Comparison of ENCODE assay signal across 17 mouse cellular contexts in genomic region chr4:134588951-134589350, GRCm38 (mm10). TPM values are rescaled to one million over a fixed set of nuclear protein-coding genes. Genes with fewer than 3 reads are reported as not detected.
DNase-seq lines count a peak whose midpoint lies in the region; ATAC-seq lines count a peak whose summit lies in the region.
"Had no signal": no experiment of that assay in that cellular context is flagged by ENCODE, and none has a peak within 500 bp of the region (broad histone marks: within the 10 kb centered on the region; RNA-seq: fewer than 3 reads in every experiment).

No protein-coding gene starts in this region.

- no peak overlapping the region for H3K9ac ChIP-seq in hindbrain, embryonic 13.5 days

- peak; percentile 71 for DNase-seq in adrenal gland, adult 2 months
- no peak for DNase-seq in adrenal gland, adult 8-10 months
- peak; percentile 81 for DNase-seq in MN1 (ENCODE audit: low spot score)
- DNase-seq in lung, postnatal 36 days: peak; percentile 59
- DNase-seq in right cerebral cortex, postnatal 36 days (ENCODE audit: low spot score in 2 of 2): no peak
- no peak for DNase-seq in urinary bladder, postnatal 4 days (ENCODE audit: low spot score in 2 of 2)
- DNase-seq: B cell, adult 2 months; cerebellum, adult 11 months; kidney, postnatal 25 days; layer of hippocampus, postnatal 36 days had no signal

- no peaks in the 10 kb centered on the region for H3K36me3 ChIP-seq in hindbrain, embryonic 13.5 days
- H3K36me3 ChIP-seq: G1E had no signal

- H3K9me3 ChIP-seq in hindbrain, embryonic 13.5 days: no peaks in the 10 kb centered on the region
- H3K9me3 ChIP-seq: G1E; hindbrain, embryonic 10.5 days; midbrain, embryonic 10.5 days had no signal

- no peak overlapping the region for H3K4me2 ChIP-seq in hindbrain, embryonic 13.5 days

- peak; percentile 80 for ATAC-seq in common myeloid progenitor, adult 5-6 weeks (replicated peaks; ENCODE audit: low read depth, poor library complexity, severe bottlenecking)
- ATAC-seq in hindbrain, embryonic 13.5 days (ENCODE audit: low FRiP score): no peak
- ATAC-seq: activated CD4-positive, CD25-positive, alpha-beta regulatory T cell, adult 4 months; intestine, embryonic 16.5 days had no signal

- no peak overlapping the region for H3K4me3 ChIP-seq in hindbrain, embryonic 13.5 days
- H3K4me3 ChIP-seq: hindbrain, embryonic 10.5 days; midbrain, embryonic 10.5 days had no signal

- peaks cover 34% of the 10 kb centered on the region for H3K4me1 ChIP-seq in hindbrain, embryonic 13.5 days (replicated peaks)

- no peaks in the 10 kb centered on the region for H3K27me3 ChIP-seq in hindbrain, embryonic 13.5 days

- no peak overlapping the region for H3K27ac ChIP-seq in hindbrain, embryonic 13.5 days
- H3K27ac ChIP-seq: midbrain, embryonic 10.5 days had no signal

- WGBS in hindbrain, embryonic 13.5 days: 82% methylated on average over 5 of the region's 5 CpGs

RNA-seq across cellular contexts. Expression of gene Selenon, which starts 37.0 kb away (rescaled TPM):
- 10 to 100 TPM; 21.9 to 42.5 TPM for total RNA-seq in adrenal gland, adult 2 months (2021)
- 34.5 and 35.1 TPM in 2 replicates for polyA plus RNA-seq in adrenal gland, adult 2 months (2012; rRNA removed)
- total RNA-seq in adrenal gland, adult 8-10 months (2022): 10 to 100 TPM; 28.9 to 58.1 (median 44.4) TPM
- 6.5 and 9.7 TPM in 2 replicates for total RNA-seq in common myeloid progenitor, adult 5-6 weeks (2017)
- 9.5 and 11.0 TPM in 2 replicates for polyA plus RNA-seq in hindbrain, embryonic 13.5 days (2015; fragmentation: Nextera tagmentation; extraction: Ambion mirVana)
- polyA plus RNA-seq: G1E had no signal

RNA-seq across cellular contexts. Expression of gene Mtfr1l, which starts 53.8 kb away (rescaled TPM):
- total RNA-seq in adrenal gland, adult 2 months (2021): 100 to 1,000 TPM; 124 to 147 TPM
- 98.8 and 102 TPM in 2 replicates for polyA plus RNA-seq in adrenal gland, adult 2 months (2012; rRNA removed)
- 100 to 1,000 TPM; 125 to 174 (median 152) TPM for total RNA-seq in adrenal gland, adult 8-10 months (2022)
- 46.2 and 52.7 TPM in 2 replicates for total RNA-seq in common myeloid progenitor, adult 5-6 weeks (2017)
- 160 and 163 TPM in 2 replicates for polyA plus RNA-seq in hindbrain, embryonic 13.5 days (2015; fragmentation: Nextera tagmentation; extraction: Ambion mirVana)

Comparison
In these comparisons a context has a peak if more than half of its experiments do, and no peak if none do; other contexts are left out.
1. DNase-seq: peak in adrenal gland, adult 2 months (single experiment), MN1 (single experiment) and lung, postnatal 36 days (single experiment); none in adrenal gland, adult 8-10 months (single experiment), right cerebral cortex, postnatal 36 days (0 of 2) and urinary bladder, postnatal 4 days (0 of 2).